Mouse (Mus musculus) CH12.LX (cell line): ENCODE results near the gene Cchcr1. TPM values are rescaled to one million over a fixed set of nuclear protein-coding genes. Genes with fewer than 3 reads are reported as not detected.

ENCODE experiments used
- DNase-seq: peaks from one replicate; pipeline ENCODE4 v3.0.0-alpha.2; 2013; ENCODE audit errors: extremely low read depth
- H3K27ac ChIP-seq: 2 replicates; pipeline ENCODE4 v1.5.1; 2012; ENCODE audit warnings: low read depth, mild to moderate bottlenecking, control low read depth, moderate library complexity; ENCODE audit not compliant: insufficient read depth
- H3K27me3 ChIP-seq: replicated peaks from 2 replicates; pipeline ENCODE3; 2012; ENCODE audit warnings: inconsistent platforms
- H3K36me3 ChIP-seq, 2 experiments: replicated peaks in 1 of 2; 2 replicates each; pipeline versions ENCODE3 to v1.6.1; 2012; ENCODE audit warnings: inconsistent platforms in 1 of 2, low read length in 1 of 2, mild to moderate bottlenecking in 1 of 2, mixed read lengths in 1 of 2, moderate library complexity in 1 of 2; ENCODE audit not compliant: control insufficient read depth in 1 of 2, insufficient read depth in 1 of 2
- H3K4me1 ChIP-seq, 2 experiments: 2 replicates each; pipeline ENCODE4 v1.6.1; 2012; ENCODE audit warnings: inconsistent platforms in 1 of 2, moderate library complexity in 1 of 2; ENCODE audit not compliant: insufficient read depth in 2 of 2, control insufficient read depth in 1 of 2
- H3K4me2 ChIP-seq: 2 replicates; pipeline ENCODE4 v1.6.1; 2012; ENCODE audit warnings: low read depth, mild to moderate bottlenecking, control low read depth; ENCODE audit not compliant: poor library complexity, insufficient read depth, severe bottlenecking
- H3K4me3 ChIP-seq, 3 experiments: fragments of 150-350 bp in 1 of 3; sonication (generic) in 1 of 3; replicated peaks in 1 of 3; 2 replicates each; pipeline versions ENCODE3 to v1.5.1; 2011 to 2012; ENCODE audit warnings: low read depth in 2 of 3, low read length in 2 of 3, mild to moderate bottlenecking in 2 of 3, moderate library complexity in 2 of 3, control low read depth in 1 of 3, improper control_type of control experiment in 1 of 3, inconsistent platforms in 1 of 3, mixed read lengths in 1 of 3; ENCODE audit not compliant: poor library complexity in 1 of 3
- H3K79me2 ChIP-seq: replicated peaks from 2 replicates; pipeline ENCODE4 v1.6.1; 2012; ENCODE audit warnings: mild to moderate bottlenecking, moderate library complexity; ENCODE audit not compliant: control insufficient read depth, poor library complexity, insufficient read depth, severe bottlenecking; ENCODE audit errors: extremely low read depth
- H3K9ac ChIP-seq: 2 replicates; pipeline ENCODE4 v1.6.1; 2012; ENCODE audit warnings: low read depth, mild to moderate bottlenecking, control low read depth, moderate library complexity; ENCODE audit not compliant: insufficient read depth
- H3K9me3 ChIP-seq: replicated peaks from 2 replicates; pipeline ENCODE3; 2012; ENCODE audit warnings: low read length, inconsistent platforms, mixed read lengths
- BHLHE40 ChIP-seq: IDR thresholded peaks from 2 replicates; pipeline ENCODE4 v1.6.1; 2011; ENCODE audit warnings: mild to moderate bottlenecking, low read depth, low read length, improper control_type of control experiment
- CHD1 ChIP-seq: IDR thresholded peaks from 2 replicates; pipeline ENCODE4 v1.6.1; 2012; ENCODE audit warnings: low read depth, low read length, improper control_type of control experiment, inconsistent platforms
- CHD2 ChIP-seq: IDR thresholded peaks from 2 replicates; pipeline ENCODE4 v1.6.1; 2011; ENCODE audit warnings: low read length, improper control_type of control experiment
- CTCF ChIP-seq, 2 experiments: IDR thresholded peaks in 1 of 2; conservative IDR thresholded peaks in 1 of 2; 2 replicates each; pipeline ENCODE4 v1.5.1; 2011 to 2012; ENCODE audit warnings: low read depth in 2 of 2, low read length in 2 of 2, improper control_type of control experiment in 1 of 2, inconsistent platforms in 1 of 2, mild to moderate bottlenecking in 1 of 2, moderate library complexity in 1 of 2
- E2F4 ChIP-seq: IDR thresholded peaks from 2 replicates; pipeline ENCODE4 v1.6.1; 2011; ENCODE audit warnings: low read depth, low read length, improper control_type of control experiment; ENCODE audit not compliant: insufficient replicate concordance
- ELF1 ChIP-seq: IDR thresholded peaks from 2 replicates; pipeline ENCODE4 v1.6.1; 2014; ENCODE audit warnings: low read depth, mild to moderate bottlenecking, inconsistent platforms, low read length, improper control_type of control experiment
- EP300 ChIP-seq: IDR thresholded peaks from 2 replicates; pipeline ENCODE4 v1.6.1; 2011; ENCODE audit warnings: low read length, improper control_type of control experiment
- ETS1 ChIP-seq: conservative IDR thresholded peaks from 2 replicates; pipeline ENCODE4 v1.6.1; 2012; ENCODE audit warnings: low read depth, mild to moderate bottlenecking, inconsistent platforms, low read length, improper control_type of control experiment, moderate library complexity
- GABPA ChIP-seq: IDR thresholded peaks from 2 replicates; pipeline ENCODE4 v1.6.1; 2012; ENCODE audit warnings: low read depth, low read length, improper control_type of control experiment, inconsistent platforms; ENCODE audit not compliant: insufficient replicate concordance
- HCFC1 ChIP-seq: IDR thresholded peaks from 2 replicates; pipeline ENCODE4 v1.6.1; 2012; ENCODE audit warnings: low read depth, mild to moderate bottlenecking, inconsistent platforms, low read length, improper control_type of control experiment
- IRF4 ChIP-seq: IDR thresholded peaks from 2 replicates; pipeline ENCODE4 v1.6.1; 2014; ENCODE audit warnings: low read depth, mild to moderate bottlenecking, inconsistent platforms, low read length, improper control_type of control experiment
- JUN ChIP-seq: IDR thresholded peaks from 2 replicates; pipeline ENCODE4 v1.6.1; 2011; ENCODE audit warnings: low read depth, mild to moderate bottlenecking, low read length, improper control_type of control experiment, moderate library complexity; ENCODE audit not compliant: insufficient read depth
- JUND ChIP-seq: conservative IDR thresholded peaks from 2 replicates; pipeline ENCODE4 v1.6.1; 2011; ENCODE audit warnings: low read depth, low read length, improper control_type of control experiment
- KAT2A ChIP-seq: IDR thresholded peaks from 2 replicates; pipeline ENCODE4 v1.6.1; 2012; ENCODE audit warnings: low read length, improper control_type of control experiment, inconsistent platforms; ENCODE audit not compliant: insufficient replicate concordance
- MAFK ChIP-seq: IDR thresholded peaks from 2 replicates; pipeline ENCODE4 v1.6.1; 2011; ENCODE audit warnings: low read length, improper control_type of control experiment; ENCODE audit not compliant: insufficient replicate concordance
- MAX ChIP-seq: IDR thresholded peaks from 2 replicates; pipeline ENCODE4 v1.6.1; 2011; ENCODE audit warnings: low read length, improper control_type of control experiment
- MAZ ChIP-seq: IDR thresholded peaks from 2 replicates; pipeline ENCODE4 v1.6.1; 2012; ENCODE audit warnings: low read depth, mild to moderate bottlenecking, inconsistent platforms, low read length, improper control_type of control experiment, moderate library complexity
- MEF2A ChIP-seq: IDR thresholded peaks from 2 replicates; pipeline ENCODE4 v1.6.1; 2014; ENCODE audit warnings: low read depth, mild to moderate bottlenecking, inconsistent platforms, low read length, improper control_type of control experiment, borderline replicate concordance
- MXI1 ChIP-seq: IDR thresholded peaks from 2 replicates; pipeline ENCODE4 v1.6.1; 2011; ENCODE audit warnings: mild to moderate bottlenecking, low read depth, low read length, improper control_type of control experiment
- MYC ChIP-seq: IDR thresholded peaks from 2 replicates; pipeline ENCODE4 v1.6.1; 2011; ENCODE audit warnings: low read depth, mild to moderate bottlenecking, improper control_type of control experiment, low read length
- NELFE ChIP-seq: IDR thresholded peaks from 2 replicates; pipeline ENCODE4 v1.6.1; 2011; ENCODE audit warnings: low read depth, low read length, improper control_type of control experiment
- NRF1 ChIP-seq: IDR thresholded peaks from 2 replicates; pipeline ENCODE4 v1.6.1; 2014; ENCODE audit warnings: low read depth, mild to moderate bottlenecking, inconsistent platforms, low read length, improper control_type of control experiment, moderate library complexity
- PAX5 ChIP-seq: IDR thresholded peaks from 2 replicates; pipeline ENCODE4 v1.6.1; 2012; ENCODE audit warnings: low read length, inconsistent platforms, mixed read lengths
- POLR2A ChIP-seq: IDR thresholded peaks from 2 replicates; pipeline ENCODE4 v1.6.1; 2011; ENCODE audit warnings: low read depth, mild to moderate bottlenecking, improper control_type of control experiment, low read length
- POLR2AphosphoS2 ChIP-seq: IDR thresholded peaks from 2 replicates; pipeline ENCODE4 v1.6.1; 2011; ENCODE audit warnings: low read depth, low read length, improper control_type of control experiment
- RAD21 ChIP-seq: IDR thresholded peaks from 2 replicates; pipeline ENCODE4 v1.6.1; 2011; ENCODE audit warnings: low read depth, mild to moderate bottlenecking, low read length, improper control_type of control experiment, moderate library complexity
- RCOR1 ChIP-seq: conservative IDR thresholded peaks from 2 replicates; pipeline ENCODE4 v1.6.1; 2012; ENCODE audit warnings: low read depth, mild to moderate bottlenecking, inconsistent platforms, low read length, improper control_type of control experiment
- SIN3A ChIP-seq: IDR thresholded peaks from 2 replicates; pipeline ENCODE4 v1.6.1; 2012; ENCODE audit warnings: low read length, improper control_type of control experiment, inconsistent platforms
- SMC3 ChIP-seq: IDR thresholded peaks from 2 replicates; pipeline ENCODE4 v1.6.1; 2011; ENCODE audit warnings: low read depth, low read length, improper control_type of control experiment
- TBP ChIP-seq: conservative IDR thresholded peaks from 2 replicates; pipeline ENCODE4 v1.6.1; 2011; ENCODE audit warnings: low read depth, low read length, improper control_type of control experiment
- TCF12 ChIP-seq: IDR thresholded peaks from 2 replicates; pipeline ENCODE4 v1.6.1; 2014; ENCODE audit warnings: low read depth, mild to moderate bottlenecking, inconsistent platforms, low read length, improper control_type of control experiment
- UBTF ChIP-seq: IDR thresholded peaks from 2 replicates; pipeline ENCODE4 v1.6.1; 2012; ENCODE audit warnings: low read depth, mild to moderate bottlenecking, inconsistent platforms, low read length, improper control_type of control experiment, moderate library complexity
- USF1 ChIP-seq: IDR thresholded peaks from 2 replicates; pipeline ENCODE4 v1.6.1; 2014; ENCODE audit warnings: low read depth, mild to moderate bottlenecking, inconsistent platforms, low read length, improper control_type of control experiment
- USF2 ChIP-seq: conservative IDR thresholded peaks from 2 replicates; pipeline ENCODE4 v1.6.1; 2011; ENCODE audit warnings: low read depth, low read length, improper control_type of control experiment
- ZC3H11A ChIP-seq: IDR thresholded peaks from 2 replicates; pipeline ENCODE4 v1.6.1; 2012; ENCODE audit warnings: low read depth, mild to moderate bottlenecking, inconsistent platforms, low read length, improper control_type of control experiment
- ZKSCAN1 ChIP-seq: IDR thresholded peaks from 2 replicates; pipeline ENCODE4 v1.6.1; 2012; ENCODE audit warnings: low read depth, inconsistent platforms, low read length, improper control_type of control experiment, borderline replicate concordance
- ZMIZ1 ChIP-seq: IDR thresholded peaks from 2 replicates; pipeline ENCODE4 v1.6.1; 2012; ENCODE audit warnings: low read depth, mild to moderate bottlenecking, inconsistent platforms, low read length, improper control_type of control experiment
- ZNF384 ChIP-seq: IDR thresholded peaks from 2 replicates; pipeline ENCODE4 v1.6.1; 2012; ENCODE audit warnings: low read depth, low read length, improper control_type of control experiment, inconsistent platforms
- dilution Hi-C: fragments of 300-500 bp; cut with MboI; formaldehyde crosslinking; loops from 2 replicates; pipeline ENCODE4 v1.14.3; 2020; ENCODE audit warnings: low sequenced_read_pairs; ENCODE audit not compliant: extremely low pct_unique_long_range_greater_than_20kb, extremely low pct_ligation_motif_present
- in situ Hi-C: fragments of 300-500 bp; cut with MboI; formaldehyde crosslinking; loops from 3 replicates; pipeline ENCODE4 v1.14.3; 2019; ENCODE audit warnings: low sequenced_read_pairs, low pct_ligation_motif_present, low pct_unique_long_range_greater_than_20kb, mixed read lengths
- polyA plus RNA-seq: library from polyadenylated mRNA; unstranded; fragments of >175 nt; gene quantifications from 2 replicates; pipeline ENCODE4 v1.2.1, GENCODE M21; 2012; ENCODE audit warnings: low read depth; ENCODE audit not compliant: insufficient read length
- total RNA-seq, 2 experiments: library from RNA; depleted of rRNA; stranded (reverse); fragments of 300-350 nt in 1 of 2; fragments of >200 nt in 1 of 2; gene quantifications; 2 replicates each; pipeline ENCODE4 v1.2.3; 2012 to 2014

Cchcr1 gene
- 11.5 and 13.0 TPM in 2 replicates for total RNA-seq (2012; rRNA removed)
- total RNA-seq (2014; rRNA removed) = 5.2 and 8.0 TPM in 2 replicates
- polyA plus RNA-seq = 11.3 and 12.7 TPM in 2 replicates

- no peaks in the 10 kb centered on the region for H3K9me3 ChIP-seq
- H3K4me1 ChIP-seq = peaks cover 7 to 41% of the 10 kb centered on the region in 2 experiments; a peak in 3 of 4 replicates
- no peaks in the 10 kb centered on the region for H3K27me3 ChIP-seq
- TF ChIP-seq ZKSCAN1 (no peak), SIN3A (peak; percentile 92), MXI1 (peak; percentile 83), RCOR1 (no peak), USF2 (no peak), SMC3 (no peak), ELF1 (peak; percentile 94), ZC3H11A (no peak), TBP (no peak), GABPA (no peak), CTCF (conservative IDR thresholded peaks at IDR 0.05 in 1 of 2, IDR thresholded peaks at IDR 0.05 in 1 of 2; ENCODE audit: low read depth in 2 of 2, low read length in 2 of 2) (no peak), IRF4 (peak; percentile 72), CHD2 (peak; percentile 97), POLR2A (peak; percentile 72), MYC (no peak), ZNF384 (no peak), EP300 (no peak), UBTF (no peak), NRF1 (peak; percentile 85), PAX5 (no peak), ZMIZ1 (peak; percentile 76; the same call in 1 of the 2 replicates), RAD21 (no peak), JUND (no peak), NELFE (peak; percentile 53; the same call in 1 of the 2 replicates), BHLHE40 (no peak), KAT2A (peak; percentile 87; the same call in 1 of the 2 replicates), MAZ (peak; percentile 80), E2F4 (peak; percentile 97), USF1 (no peak), ETS1 (peak; percentile 13; the same call in 1 of the 2 replicates), MAFK (no peak), CHD1 (no peak), HCFC1 (peak; percentile 71), JUN (no peak), MEF2A (peak; percentile 36; the same call in 1 of the 2 replicates), TCF12 (peak; percentile 70; the same call in 1 of the 2 replicates), POLR2AphosphoS2 (peak; percentile 62; the same call in 1 of the 2 replicates), MAX (peak; percentile 64; the same call in 1 of the 2 replicates)
- dilution Hi-C loops = no loop called here
- H3K27ac ChIP-seq = no peak within 1 kb of the TSS
- peaks cover 11 to 51% of the 10 kb centered on the region in 2 experiments for H3K36me3 ChIP-seq
- peak within 1 kb of the TSS; percentile 77 for H3K4me2 ChIP-seq
- in situ Hi-C loops = loop anchor here (5.0 kb wide), 1 partner anchor 35 kb away; the partner anchor contains the start of gene Cdsn
- H3K9ac ChIP-seq = peak within 1 kb of the TSS; percentile 77
- DNase-seq = peak; percentile 98
- H3K4me3 ChIP-seq = peak within 1 kb of the TSS; percentile 68 to 72 (median 71)
- peaks cover 5% of the 10 kb centered on the region; the same call in 1 of the 2 replicates for H3K79me2 ChIP-seq
Observed at GRCm38 (mm10) chr17:35516652-35517500, at the start of gene Cchcr1, which contains the start of gene Tcf19. TSS of gene Cchcr1 (plus strand) at chr17:35517100. TSS of gene Tcf19 (minus strand) at chr17:35516824.
